Mouse (Mus musculus) liver, embryonic 14.5 days (tissue): ENCODE results near the gene Nhlrc4. TPM values are rescaled to one million over a fixed set of nuclear protein-coding genes. Genes with fewer than 3 reads are reported as not detected.
A peak's percentile ranks its signal among the peaks of the same experiment; 100 is the strongest.

ENCODE experiments used
- ATAC-seq: fragments of 200-750 bp; cut with Nextera tagmentation; 2 replicates; pipeline ENCODE4 v1.8.0; 2017; ENCODE audit warnings: moderate number of reproducible peaks, mild to moderate bottlenecking, moderate library complexity; ENCODE audit not compliant: insufficient read depth
- DNase-seq, 3 experiments: peaks; one replicate each; pipeline ENCODE4 v3.0.0-alpha.2; 2012 to 2013; ENCODE audit warnings: low read depth in 3 of 3, low spot score in 3 of 3
- H3K27ac ChIP-seq: fragments of 300-500 bp; sonication (generic); 2 replicates; pipeline ENCODE4 v1.5.1; 2014; ENCODE audit warnings: moderate library complexity, mild to moderate bottlenecking, control low read depth, inconsistent platforms
- H3K27me3 ChIP-seq: fragments of 300-500 bp; sonication (generic); 2 replicates; pipeline ENCODE4 v1.6.1; 2014; ENCODE audit warnings: mild to moderate bottlenecking, low read length, moderate library complexity; ENCODE audit not compliant: control insufficient read depth, insufficient read depth
- H3K36me3 ChIP-seq: fragments of 300-500 bp; sonication (generic); replicated peaks from 2 replicates; pipeline ENCODE4 v1.6.1; 2014; ENCODE audit warnings: low read depth; ENCODE audit not compliant: control insufficient read depth, insufficient read depth
- H3K4me1 ChIP-seq, 2 experiments: fragments of 200-500 bp in 1 of 2; fragments of 300-500 bp in 1 of 2; sonication (generic) in 1 of 2; replicated peaks; 2 replicates each; pipeline ENCODE4 v1.6.1; 2012 to 2014; ENCODE audit warnings: antibody characterized with exemption in 1 of 2, inconsistent platforms in 1 of 2, low read length in 1 of 2; ENCODE audit not compliant: control insufficient read depth in 2 of 2, insufficient read depth in 2 of 2
- H3K4me2 ChIP-seq: fragments of 300-500 bp; sonication (generic); 2 replicates; pipeline ENCODE4 v1.6.1; 2014; ENCODE audit warnings: low read depth, mild to moderate bottlenecking, control low read depth, moderate library complexity
- H3K4me3 ChIP-seq, 2 experiments: fragments of 200-500 bp in 1 of 2; fragments of 300-500 bp in 1 of 2; sonication (generic) in 1 of 2; 2 replicates each; pipeline ENCODE4 v1.5.1; 2012 to 2014; ENCODE audit warnings: low read depth in 2 of 2, low read length in 2 of 2, mild to moderate bottlenecking in 2 of 2, control low read depth in 1 of 2, inconsistent platforms in 1 of 2, moderate library complexity in 1 of 2; ENCODE audit not compliant: insufficient read depth in 1 of 2
- H3K9ac ChIP-seq: fragments of 300-500 bp; sonication (generic); replicated peaks from 2 replicates; pipeline ENCODE4 v1.6.1; 2014; ENCODE audit warnings: mild to moderate bottlenecking, control low read depth, moderate library complexity
- H3K9me3 ChIP-seq: fragments of 300-500 bp; sonication (generic); 2 replicates; pipeline ENCODE4 v1.6.1; 2016; ENCODE audit warnings: low read length, mixed read lengths; ENCODE audit not compliant: control insufficient read depth
- CTCF ChIP-seq: IDR thresholded peaks from 2 replicates; pipeline ENCODE4 v1.5.1; 2016; ENCODE audit warnings: antibody characterized with exemption, low read depth, control low read depth
- EP300 ChIP-seq: IDR thresholded peaks from 2 replicates; pipeline ENCODE4 v1.6.1; 2016; ENCODE audit warnings: antibody characterized with exemption, low read depth
- WGBS: fragments of 180-500 bp; shearing (Covaris S2); extraction: QIAGEN DNeasy Blood & Tissue Kit; methylation state at CpG from one replicate; pipeline ENCODE4 v1.1.7; 2014; ENCODE audit not compliant: insufficient replicate concordance; 5-methylcytosine and 5-hydroxymethylcytosine counted together
- polyA plus RNA-seq, 2 experiments: library from polyadenylated mRNA; depleted of rRNA in 1 of 2; stranded (reverse) in 1 of 2; unstranded in 1 of 2; fragments of >200 nt; fragmentation: Nextera tagmentation in 1 of 2; extraction: Ambion mirVana in 1 of 2; gene quantifications; 2 replicates each; pipeline versions ENCODE4 v1.2.1 to v1.2.3; 2012 to 2014

Gene Nhlrc4
- polyA plus RNA-seq, 2 experiments: 1.9 to 8.9 TPM

DNA sequence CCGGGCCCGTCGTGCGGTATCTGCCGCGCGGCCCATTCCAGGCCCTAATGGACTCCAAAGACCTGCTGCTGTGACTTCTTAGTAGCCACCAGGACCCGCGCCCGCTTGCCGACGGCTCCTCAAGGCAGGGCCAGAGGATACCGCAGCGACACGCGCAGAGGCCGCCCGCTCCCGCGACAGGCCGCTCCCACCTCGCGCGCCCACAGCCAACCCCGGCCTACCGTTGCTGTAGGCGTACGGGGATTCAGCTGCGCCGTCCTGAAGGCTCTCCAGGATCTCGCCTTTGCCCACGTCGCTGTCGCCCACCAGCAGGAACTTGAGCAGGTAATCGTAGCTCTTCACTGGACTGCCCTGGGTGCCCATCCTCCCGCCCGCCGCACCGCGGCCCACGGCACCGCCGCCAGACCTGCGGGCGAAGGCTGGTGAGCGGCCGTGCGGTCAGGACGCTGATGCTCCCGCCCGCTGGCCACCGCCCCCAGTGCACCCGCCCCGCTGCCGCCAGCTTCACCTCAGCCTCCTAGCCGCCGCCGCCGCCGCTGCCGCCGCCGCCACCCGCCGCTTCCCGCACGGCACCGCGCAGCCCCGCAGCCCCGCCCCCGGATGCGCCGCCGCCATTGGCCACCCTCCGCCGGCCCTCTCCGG is 25.5 kb downstream of the Nhlrc4 start, which contains the start of gene Rab40c:
Rab40c (minus strand) TSS at position 584 of the 642 bp plus-strand sequence.
- Histone ChIP-seq H3K4me2 (peak within 1 kb of the TSS; percentile 89), H3K36me3 (peaks cover 4% of the 10 kb centered on the region), H3K4me1 (peaks cover 11 to 17% of the 10 kb centered on the region in 2 experiments), H3K27ac (peak within 1 kb of the TSS; percentile 75), H3K27me3 (no peaks in the 10 kb centered on the region), H3K9ac (peak within 1 kb of the TSS; percentile 82), H3K9me3 (no peaks in the 10 kb centered on the region), H3K4me3 (peak within 1 kb of the TSS; percentile 86 to 92)
- peak in 2 of 3 experiments; percentile 20 to 31 for DNase-seq
- no peak for ATAC-seq
- TF ChIP-seq CTCF (no peak), EP300 (no peak)
- under 1% methylated on average over 58 of the region's 78 CpGs for WGBS

GRCm38 (mm10) chr17:25918037-25918750 is 26.6 kb downstream of the Nhlrc4 start:
- no peak for TF ChIP-seq EP300
- TF ChIP-seq CTCF: no peak
- H3K4me1 ChIP-seq: peaks cover 11 to 25% of the 10 kb centered on the region in 2 experiments
- peak overlapping the region; percentile 74 to 92; a peak in 3 of 4 replicates for H3K4me3 ChIP-seq
- ATAC-seq (no peak), DNase-seq (no peak)
- peak overlapping the region; percentile 82 for H3K9ac ChIP-seq
- H3K27me3 ChIP-seq: no peaks in the 10 kb centered on the region
- 81% methylated on average over 9 of the region's 9 CpGs for WGBS
- no peaks in the 10 kb centered on the region; the same call in 1 of the 2 replicates for H3K36me3 ChIP-seq
- no peak overlapping the region for H3K27ac ChIP-seq
- no peaks in the 10 kb centered on the region for H3K9me3 ChIP-seq
- H3K4me2 ChIP-seq: peak overlapping the region; percentile 79

GRCm38 (mm10) chr17:25916931-25917647 is 27.7 kb downstream of the Nhlrc4 start:
- 61% methylated on average over 8 of the region's 8 CpGs for WGBS
- Histone ChIP-seq H3K27me3 (no peaks in the 10 kb centered on the region), H3K4me2 (no peak overlapping the region), H3K9ac (no peak overlapping the region), H3K27ac (no peak overlapping the region), H3K4me3 (no peak overlapping the region), H3K4me1 (peaks cover 11 to 28% of the 10 kb centered on the region in 2 experiments), H3K36me3 (no peaks in the 10 kb centered on the region), H3K9me3 (no peaks in the 10 kb centered on the region)
- ATAC-seq (no peak), DNase-seq (no peak)
- no peak for TF ChIP-seq CTCF
- no peak for TF ChIP-seq EP300

- 43% methylated on average over 4 of the region's 4 CpGs for WGBS
- Histone ChIP-seq H3K9ac (no peak overlapping the region), H3K4me2 (no peak overlapping the region), H3K9me3 (no peaks in the 10 kb centered on the region), H3K4me3 (no peak overlapping the region), H3K27ac (no peak overlapping the region), H3K36me3 (no peaks in the 10 kb centered on the region), H3K4me1 (peaks cover 6 to 21% of the 10 kb centered on the region in 2 experiments), H3K27me3 (no peaks in the 10 kb centered on the region)
- ATAC-seq (no peak), DNase-seq (no peak)
- TF ChIP-seq EP300: no peak
- no peak for TF ChIP-seq CTCF
These were observed 30.5 kb downstream of the Nhlrc4 start for GRCm38 (mm10) chr17:25914295-25914694.

DNA sequence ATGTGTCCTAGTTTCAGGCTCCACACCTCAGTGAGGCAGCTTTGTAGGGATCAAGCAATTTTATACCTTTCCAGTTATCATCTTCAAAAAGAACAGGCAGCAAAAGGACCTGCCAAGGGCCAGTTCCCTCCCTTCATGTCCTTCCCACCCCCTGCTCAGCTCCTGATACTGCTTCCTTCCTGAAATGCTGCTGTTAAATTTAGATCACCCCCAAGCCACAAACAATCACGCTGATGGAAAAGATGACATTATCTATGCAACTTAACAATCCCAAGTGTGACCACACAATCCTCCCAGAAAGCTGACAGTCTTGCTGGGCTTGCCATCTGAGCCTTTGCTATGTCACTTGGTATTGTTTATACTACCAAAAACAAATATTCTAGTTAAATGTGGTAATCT is 30.9 kb downstream of the Nhlrc4 start:
- DNase-seq: no peak
- no peak overlapping the region for H3K27ac ChIP-seq
- no peak for ATAC-seq
- no peak overlapping the region for H3K4me2 ChIP-seq
- no peak overlapping the region for H3K4me3 ChIP-seq
- H3K9ac ChIP-seq: no peak overlapping the region
- no peaks in the 10 kb centered on the region for H3K9me3 ChIP-seq
- H3K36me3 ChIP-seq: no peaks in the 10 kb centered on the region
- TF ChIP-seq CTCF (no peak), EP300 (no peak)
- peaks cover 6 to 21% of the 10 kb centered on the region in 2 experiments for H3K4me1 ChIP-seq
- H3K27me3 ChIP-seq: no peaks in the 10 kb centered on the region
- WGBS: 7% methylated on average over 1 of the region's 1 CpGs
